Mouse (Mus musculus) neural tube, embryonic 13.5 days (tissue): ENCODE measurements at regions not wholly inside any gene's neighbourhood (a gene's known extent, or its start where the extent isn't known, plus 50 kb on each side); places are given as distances from the start of the nearest gene placed in this dataset.

Experiments used
- ATAC-seq: fragments of 200-750 bp; cut with Nextera tagmentation; 2 replicates; pipeline ENCODE4 v1.8.0; 2017; ENCODE audit warnings: low read depth, mild to moderate bottlenecking, moderate TSS enrichment, moderate library complexity
- H3K27ac ChIP-seq: fragments of 300-500 bp; sonication (generic); replicated peaks from 2 replicates; pipeline ENCODE4 v1.5.1; 2015; ENCODE audit warnings: moderate library complexity, mild to moderate bottlenecking, inconsistent platforms
- H3K27me3 ChIP-seq: fragments of 300-500 bp; sonication (generic); 2 replicates; pipeline ENCODE4 v1.6.1; 2015; ENCODE audit warnings: mild to moderate bottlenecking, inconsistent platforms
- H3K36me3 ChIP-seq: fragments of 300-500 bp; sonication (generic); 2 replicates; pipeline ENCODE4 v1.6.1; 2015; ENCODE audit warnings: mild to moderate bottlenecking, inconsistent platforms
- H3K4me1 ChIP-seq: fragments of 300-500 bp; sonication (generic); replicated peaks from 2 replicates; pipeline ENCODE4 v1.6.1; 2015; ENCODE audit warnings: inconsistent platforms
- H3K4me2 ChIP-seq: fragments of 300-500 bp; sonication (generic); 2 replicates; pipeline ENCODE4 v1.6.1; 2015; ENCODE audit warnings: inconsistent platforms, mild to moderate bottlenecking, moderate library complexity
- H3K4me3 ChIP-seq: fragments of 300-500 bp; sonication (generic); 2 replicates; pipeline ENCODE4 v1.5.1; 2015; ENCODE audit warnings: mild to moderate bottlenecking, inconsistent platforms
- H3K9ac ChIP-seq: fragments of 300-500 bp; sonication (generic); 2 replicates; pipeline ENCODE4 v1.6.1; 2015; ENCODE audit warnings: moderate library complexity, mild to moderate bottlenecking, inconsistent platforms
- H3K9me3 ChIP-seq: fragments of 300-500 bp; sonication (generic); 2 replicates; pipeline ENCODE4 v1.6.1; 2016; ENCODE audit warnings: inconsistent platforms
- WGBS: fragments of 180-500 bp; shearing (Covaris S2); methylation state at CpG from one replicate; pipeline ENCODE4 v1.1.7; 2015; 5-methylcytosine and 5-hydroxymethylcytosine counted together

- H3K36me3 ChIP-seq, result no peaks in the 10 kb centered on the region
- no peaks in the 10 kb centered on the region for H3K9me3 ChIP-seq
- no peaks in the 10 kb centered on the region for H3K4me1 ChIP-seq
- WGBS, result 67% methylated on average over 5 of the region's 5 CpGs
- H3K27ac ChIP-seq, result no peak overlapping the region
- no peak overlapping the region for H3K4me3 ChIP-seq
- no peak overlapping the region for H3K4me2 ChIP-seq
- ATAC-seq, result no peak
- no peaks in the 10 kb centered on the region for H3K27me3 ChIP-seq
- H3K9ac ChIP-seq, result no peak overlapping the region
Observed at GRCm38 (mm10) chr3:157472674-157473073, 61.3 kb upstream of the Zranb2 start.

- H3K4me2 ChIP-seq, result no peak overlapping the region
- H3K27ac ChIP-seq, result no peak overlapping the region
- H3K4me3 ChIP-seq, result no peak overlapping the region
- no peaks in the 10 kb centered on the region for H3K9me3 ChIP-seq
- 82% methylated on average over 2 of the region's 2 CpGs for WGBS
- no peaks in the 10 kb centered on the region for H3K36me3 ChIP-seq
- no peaks in the 10 kb centered on the region for H3K4me1 ChIP-seq
- H3K9ac ChIP-seq, result no peak overlapping the region
- H3K27me3 ChIP-seq, result no peaks in the 10 kb centered on the region
- no peak for ATAC-seq
Observed at GRCm38 (mm10) chr3:157477731-157478130, 56.2 kb upstream of the Zranb2 start.
